Mouse (Mus musculus): ENCODE data around the gene Art3.
A peak's percentile ranks its signal among the peaks of the same experiment; 100 is the strongest.

Gene Art3

DNA sequence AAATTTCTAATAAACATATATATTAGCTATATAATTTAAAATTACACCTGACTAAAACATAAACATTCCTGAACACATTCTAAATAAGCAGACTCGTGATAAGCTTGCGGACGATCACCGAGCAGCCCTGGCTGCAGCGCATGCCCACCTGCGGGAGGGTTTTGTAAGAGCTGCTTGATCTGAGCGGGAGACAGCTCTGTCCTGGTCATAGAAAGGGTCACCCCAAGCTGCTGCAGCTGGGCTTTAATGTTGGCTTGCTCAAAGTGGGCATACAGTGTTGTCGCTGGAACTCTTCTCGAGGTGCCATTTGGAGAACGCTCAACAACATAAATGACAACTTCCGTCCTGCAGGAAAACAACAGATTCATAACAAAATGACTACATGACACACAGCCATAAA is 92.5 kb downstream of the Art3 start:
- no peak for DNase-seq

DNA sequence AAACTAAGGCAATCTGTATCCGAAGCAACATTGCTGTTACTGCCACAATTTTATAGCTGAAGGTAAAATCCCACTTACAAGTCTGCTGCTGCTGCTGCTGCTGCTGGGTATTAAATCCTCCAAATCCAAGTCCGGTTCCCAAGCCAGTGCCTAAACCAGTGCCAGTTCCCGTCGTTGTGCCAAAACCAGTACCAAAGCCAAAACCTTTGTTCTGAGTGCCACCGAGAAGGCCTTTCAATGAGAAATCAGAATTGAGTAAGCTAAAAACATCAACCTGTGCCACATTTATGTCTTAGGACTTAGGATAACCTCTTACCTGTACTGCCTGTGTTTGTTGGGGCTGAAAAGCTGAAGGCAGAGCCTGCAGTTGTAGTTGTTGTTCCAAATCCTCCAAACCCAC is 99.1 kb downstream of the Art3 start:
- no peak for DNase-seq

DNA sequence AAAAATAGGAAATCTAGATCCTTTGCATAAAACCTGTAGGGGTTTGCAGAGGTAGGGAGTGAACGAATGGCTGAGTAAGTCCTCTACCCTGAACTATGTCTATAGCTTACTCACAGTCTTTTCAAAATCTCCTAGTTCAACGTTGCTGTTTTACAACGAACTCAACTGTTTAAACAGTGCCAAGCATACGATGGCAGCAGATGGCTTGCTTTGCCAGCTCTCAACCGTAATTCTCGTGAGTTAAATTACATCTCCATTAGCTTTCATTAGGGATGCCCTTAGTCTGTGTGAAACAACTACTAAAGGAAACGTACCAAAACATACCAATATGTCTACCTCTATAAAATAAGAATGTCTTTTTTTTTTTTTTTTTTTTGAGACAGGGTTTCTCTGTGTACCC is 100.0 kb downstream of the Art3 start:
- DNase-seq, result no peak

DNA sequence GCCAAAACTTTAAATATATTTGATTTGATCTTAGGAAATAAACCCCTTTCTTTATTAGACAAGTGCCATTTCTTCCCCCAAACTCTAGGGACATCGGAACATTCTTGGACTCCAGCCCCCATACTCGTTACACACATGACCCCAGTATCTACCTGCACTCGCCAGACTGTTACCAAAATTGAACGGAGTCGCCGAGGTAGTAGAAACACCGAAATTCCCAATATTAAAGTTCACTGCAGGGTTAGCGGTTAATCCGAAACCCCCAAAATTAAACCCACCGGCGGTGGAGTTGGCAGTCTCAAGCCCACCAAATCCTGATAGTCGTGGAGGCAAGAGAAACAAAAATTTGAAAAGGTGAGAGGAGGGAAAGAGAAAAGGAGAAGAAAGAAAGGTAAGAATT is 102.4 kb downstream of the Art3 start:
- no peak for DNase-seq

DNA sequence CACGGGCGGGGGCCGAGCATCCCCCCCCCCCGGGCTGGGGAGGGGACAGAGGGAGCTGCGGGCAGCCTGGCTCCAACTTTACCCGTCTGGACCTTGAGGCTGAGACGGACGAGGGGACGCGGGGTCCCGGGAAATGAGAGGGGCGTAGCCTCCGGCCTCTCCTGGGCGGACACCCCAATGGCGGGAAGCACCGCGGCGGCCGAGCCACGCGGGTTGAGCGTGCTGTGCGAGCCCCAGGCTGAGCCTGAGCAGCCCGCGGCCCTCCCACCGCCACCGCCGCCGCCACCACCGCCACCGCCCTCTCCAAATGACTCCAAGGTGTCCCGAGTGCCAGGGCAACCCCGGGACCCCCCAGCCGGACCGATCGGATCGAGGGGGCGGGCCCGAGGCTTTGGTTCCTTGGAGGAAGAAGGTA is 103.0 kb downstream of the Art3 start:
- no peak for DNase-seq

DNA sequence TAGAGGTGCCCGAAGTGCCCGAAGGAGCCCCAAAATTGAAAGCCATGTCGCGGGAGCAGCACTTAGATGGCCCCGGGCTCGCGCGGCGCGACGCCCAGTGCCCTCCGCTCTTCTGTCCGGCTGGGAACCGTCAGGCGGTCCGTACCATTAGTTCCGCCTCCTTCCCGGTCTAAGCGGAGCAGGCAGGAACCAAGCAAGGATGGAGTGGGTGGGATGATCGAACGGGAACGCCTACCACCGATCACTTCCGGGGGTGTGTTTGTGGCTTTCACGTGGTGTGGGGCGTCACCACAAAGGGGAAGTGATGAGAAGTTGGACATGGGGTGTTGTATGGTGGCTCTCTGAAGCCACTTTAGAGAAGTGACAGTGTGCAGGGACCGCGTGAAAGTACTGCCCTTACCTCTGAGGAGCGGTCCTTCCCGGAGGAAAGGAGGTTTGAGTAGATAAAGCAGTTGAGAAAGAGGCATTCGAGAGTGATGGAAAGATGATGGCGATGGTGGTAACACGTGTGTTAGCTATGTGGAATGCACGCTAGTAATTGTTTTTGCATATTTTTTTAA is 103.5 kb downstream of the Art3 start, which contains the start of gene Nup54:
TSS of gene Nup54 (minus strand) at position 195 of the 560 bp plus-strand sequence.
- peak; percentile 98 for DNase-seq

DNA sequence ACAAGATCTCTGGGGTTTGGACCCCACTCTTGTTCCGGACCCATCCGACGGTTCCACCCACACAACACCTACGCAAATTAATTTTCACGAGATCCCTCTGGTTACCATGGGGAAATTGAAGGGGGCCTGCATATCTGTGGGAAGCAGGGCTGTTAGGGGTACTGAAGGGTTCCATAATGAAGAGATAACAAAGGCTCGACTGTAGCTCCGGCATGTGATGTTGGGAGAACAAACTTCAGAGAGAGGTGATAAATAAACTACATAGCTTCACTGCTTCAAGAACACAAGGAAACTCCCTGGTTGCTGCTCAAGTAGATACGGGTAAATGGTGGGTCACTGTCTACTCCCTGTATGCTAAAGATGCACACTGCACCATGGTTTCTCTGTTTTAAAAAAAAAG is 106.9 kb downstream of the Art3 start:
- DNase-seq, result no peak

DNA sequence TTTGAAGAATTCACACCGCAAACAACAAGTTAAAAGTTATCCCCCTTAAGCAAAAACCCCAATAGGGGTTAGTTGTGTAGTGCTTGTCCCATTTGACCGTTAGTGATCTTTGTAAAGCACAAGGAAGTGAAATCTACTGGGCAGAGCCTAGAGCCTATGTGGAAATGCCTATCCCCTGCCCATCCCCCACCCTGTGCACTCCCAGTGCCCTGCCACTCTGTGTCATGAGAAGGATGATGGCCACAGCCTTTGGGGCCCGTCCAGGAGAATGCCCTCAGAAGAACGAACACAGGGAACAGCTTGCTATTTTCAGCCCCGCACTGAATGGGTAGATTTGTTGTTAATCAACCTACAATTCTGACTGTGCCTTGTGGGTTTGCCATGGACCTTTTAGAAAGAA is 109.9 kb downstream of the Art3 start:
- peak; percentile 23 to 29 for DNase-seq

DNA sequence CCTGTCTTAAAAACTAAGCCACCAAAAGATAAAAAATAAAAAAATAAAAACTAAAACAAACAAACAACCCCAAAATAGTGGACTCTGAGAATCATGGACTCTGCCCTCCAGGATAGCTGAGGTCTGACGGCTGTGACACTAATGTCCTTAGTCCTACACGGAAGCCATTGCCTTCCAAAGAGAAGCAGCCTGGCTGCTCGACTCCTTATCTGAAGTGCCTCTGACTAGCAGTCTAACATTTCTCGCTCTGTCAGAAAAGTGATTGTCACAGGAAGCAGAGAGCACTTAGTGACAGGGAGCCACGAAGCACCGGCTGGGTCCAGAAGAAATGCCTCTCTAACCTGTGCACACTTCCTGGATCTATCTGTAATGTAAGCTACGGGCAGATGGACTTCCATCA is 111.3 kb downstream of the Art3 start:
- DNase-seq, result no peak

DNA sequence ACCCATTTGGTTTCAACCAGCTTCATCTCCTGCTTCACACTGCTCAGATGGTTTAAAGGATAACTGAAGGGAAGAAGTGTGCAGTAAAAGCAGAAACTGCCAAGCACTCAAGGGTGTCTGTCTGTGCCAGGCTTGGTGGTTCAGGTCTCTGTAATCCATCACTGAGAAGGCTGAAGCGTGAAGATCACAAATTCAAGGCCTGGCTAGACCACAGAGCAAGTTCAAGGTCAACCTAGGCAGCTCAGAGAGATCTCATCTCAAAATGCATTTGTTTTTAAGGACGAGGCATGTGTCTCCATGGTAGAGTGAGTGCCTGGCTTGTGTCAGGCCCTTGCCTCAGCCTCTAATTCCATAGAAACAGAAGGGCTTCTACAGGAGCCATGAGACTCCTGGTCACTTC is 113.4 kb downstream of the Art3 start:
- DNase-seq, result no peak

DNA sequence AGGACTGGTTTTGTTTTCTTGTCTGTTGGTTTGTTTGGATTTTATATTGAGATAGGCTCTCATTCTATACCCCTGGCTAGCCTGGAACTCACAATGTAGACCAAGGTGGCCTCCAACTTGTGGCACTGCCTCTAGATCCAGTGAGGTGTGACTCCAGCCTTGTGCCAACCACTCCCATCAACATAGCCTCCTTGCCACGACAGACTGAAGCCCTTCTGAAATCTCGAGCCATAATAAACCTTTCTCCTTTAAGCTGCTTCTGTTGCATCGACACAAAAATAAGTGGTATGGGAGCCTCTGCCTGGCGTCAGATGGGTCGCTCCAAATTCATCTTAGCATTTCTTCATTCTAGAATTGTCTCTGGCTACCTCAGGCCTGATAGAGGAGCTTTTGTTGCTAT is 115.1 kb downstream of the Art3 start:
- no peak for DNase-seq

DNA sequence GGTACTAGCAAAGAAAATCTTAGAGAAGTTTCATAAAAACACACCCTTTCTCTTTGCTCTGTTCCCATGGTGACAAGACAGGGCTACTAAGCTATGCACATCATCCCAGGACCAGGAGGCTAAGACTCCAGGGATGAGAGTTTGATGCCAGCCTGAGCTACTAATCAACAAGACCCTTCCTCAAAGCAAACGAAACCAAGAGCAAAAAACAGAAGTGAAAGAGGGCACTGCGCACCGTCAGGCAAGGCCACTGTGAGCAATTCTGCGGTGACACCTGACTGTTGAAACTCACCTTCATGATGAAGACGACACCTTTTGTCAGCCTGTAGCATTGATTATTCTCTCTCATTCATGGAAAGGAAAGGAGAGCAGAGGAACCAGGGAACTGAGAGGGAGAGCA is 121.2 kb downstream of the Art3 start:
- DNase-seq, result no peak

DNA sequence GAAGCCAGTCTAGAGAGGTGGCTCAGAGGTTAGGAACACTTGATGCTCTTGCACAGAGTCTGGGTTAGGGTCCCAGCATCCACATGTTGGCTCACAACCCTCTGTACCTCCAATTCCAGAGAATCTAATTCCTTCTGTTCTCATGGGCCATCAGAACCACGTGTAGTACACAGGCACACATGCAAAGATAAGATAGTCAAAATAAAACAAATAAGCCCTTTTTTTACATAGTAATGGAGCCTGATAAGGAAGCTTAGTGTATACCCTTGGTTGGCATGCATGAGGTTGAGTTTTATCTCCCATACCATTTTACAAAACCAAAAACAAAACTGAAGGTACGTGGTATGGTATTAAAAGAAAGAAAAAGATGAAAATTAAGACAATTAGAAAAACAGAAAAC is 125.8 kb downstream of the Art3 start:
- no peak for DNase-seq

DNA sequence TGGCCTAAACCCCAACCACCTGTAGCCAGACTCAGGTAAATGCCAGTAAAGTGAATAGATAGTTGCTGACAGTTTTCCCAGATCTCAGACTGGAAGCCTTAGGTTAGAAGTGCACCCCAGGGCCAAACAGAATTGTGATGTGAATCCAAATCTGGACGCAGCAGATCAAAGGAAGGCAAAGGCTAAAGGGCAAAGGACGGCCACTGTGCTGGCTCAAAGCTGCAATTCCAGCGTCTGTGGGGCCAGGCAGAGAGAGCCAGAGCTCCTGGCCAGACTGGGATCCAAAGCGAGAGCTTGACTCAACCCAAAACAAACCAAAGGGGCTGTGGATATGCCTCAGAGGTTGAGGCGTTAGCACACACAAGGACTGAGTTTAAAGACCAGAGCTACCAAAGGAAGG is 127.1 kb downstream of the Art3 start:
- DNase-seq, result no peak

DNA sequence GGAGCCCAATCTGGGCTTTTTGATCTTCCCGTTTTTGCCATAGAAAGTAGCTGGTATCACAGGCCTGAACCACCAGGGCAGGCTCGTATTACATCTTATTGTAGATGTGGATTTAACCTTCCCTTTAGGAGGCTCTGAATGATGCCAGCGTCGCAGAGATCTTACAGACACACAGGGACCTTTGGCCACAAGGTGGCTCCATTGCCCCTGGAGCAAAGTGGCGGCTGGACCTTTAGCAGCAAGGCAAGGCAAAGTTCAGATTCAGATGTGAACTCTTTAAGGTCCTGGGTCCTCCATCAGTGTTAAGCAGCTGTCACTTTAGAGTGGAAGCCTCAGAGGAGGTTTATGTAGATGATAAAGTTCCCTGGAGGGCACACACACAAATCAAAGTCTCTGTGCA is 129.7 kb downstream of the Art3 start:
- peak; percentile 69 to 78 for DNase-seq
